Mouse (Mus musculus): ENCODE measurements around the gene Grn.
"Not testable (repeated sequence)": the region's sequence is repeated elsewhere in the genome, so short reads cannot be mapped to it uniquely, and the experiment has no call there.

DNA sequence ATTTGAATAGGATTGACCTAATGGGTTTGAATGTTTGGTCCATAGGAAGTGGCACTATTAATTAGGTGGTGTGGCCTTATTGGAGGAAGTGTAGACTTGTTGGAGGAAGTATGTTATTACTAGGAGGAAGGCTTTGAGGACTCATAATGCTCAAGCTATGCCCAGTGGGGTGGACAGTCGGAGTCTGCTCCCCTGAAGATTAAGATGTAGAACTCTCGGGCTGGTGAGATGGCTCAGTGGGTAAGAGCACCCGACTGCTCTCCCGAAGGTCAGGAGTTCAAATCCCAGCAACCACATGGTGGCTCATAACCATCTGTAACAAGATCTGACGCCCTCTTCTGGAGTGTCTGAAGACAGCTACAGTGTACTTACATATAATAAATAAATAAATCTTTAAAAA lies 40.7 kb upstream of the Grn start:
- TF ChIP-seq USF2 (conservative IDR thresholded peaks at IDR 0.05; ENCODE audit: low read depth, low read length); NELFE (IDR thresholded peaks at IDR 0.05; ENCODE audit: low read depth, low read length); HCFC1 (IDR thresholded peaks at IDR 0.05; ENCODE audit: low read depth, low read length); CHD1 (IDR thresholded peaks at IDR 0.05; ENCODE audit: low read depth, low read length); JUND (conservative IDR thresholded peaks at IDR 0.05; ENCODE audit: low read depth, low read length); USF1 (IDR thresholded peaks at IDR 0.05; ENCODE audit: low read depth, low read length); CTCF (conservative IDR thresholded peaks at IDR 0.05 in 1 of 2, IDR thresholded peaks at IDR 0.05 in 1 of 2; ENCODE audit: low read depth in 2 of 2, low read length in 2 of 2); ZC3H11A (IDR thresholded peaks at IDR 0.05; ENCODE audit: low read depth, low read length); TCF12 (IDR thresholded peaks at IDR 0.05; ENCODE audit: low read depth, low read length); POLR2A (IDR thresholded peaks at IDR 0.05; ENCODE audit: low read depth, low read length); SMC3 (IDR thresholded peaks at IDR 0.05; ENCODE audit: low read depth, low read length); SIN3A (IDR thresholded peaks at IDR 0.05; ENCODE audit: low read length): not testable (repeated sequence)
- peak; percentile 73; the same call in 1 of the 2 replicates for TF ChIP-seq TBP (conservative IDR thresholded peaks at IDR 0.05; ENCODE audit: low read depth, low read length)
- peak; percentile 54; the same call in 1 of the 2 replicates for TF ChIP-seq ZNF384 (IDR thresholded peaks at IDR 0.05; ENCODE audit: low read depth, low read length)

Data from CH12.LX (cell line).